Mouse (Mus musculus): ENCODE results near the gene Unc13b.

DNA sequence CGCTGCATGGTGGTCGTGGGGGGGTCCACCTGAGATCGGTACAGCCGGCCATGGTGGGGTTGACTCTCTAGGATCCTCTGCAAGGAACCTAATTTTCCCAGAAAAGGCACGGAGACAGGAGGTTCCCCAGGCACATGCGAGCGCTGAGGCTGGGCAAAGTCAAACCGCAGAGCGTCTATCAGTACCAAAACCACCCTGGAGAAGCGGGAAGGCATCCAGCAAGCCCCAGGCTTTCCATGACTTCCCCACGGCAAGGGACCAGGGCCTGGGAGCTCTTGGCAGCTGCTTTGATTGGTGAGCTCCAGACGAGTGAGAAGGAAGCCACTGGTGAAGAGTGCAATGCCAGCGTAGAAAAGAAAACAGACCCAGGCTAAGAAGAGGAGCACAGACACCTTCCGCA, 34.1 kb upstream of the Unc13b start:
- TF ChIP-seq CTCF (IDR thresholded peaks at IDR 0.05; ENCODE audit: control insufficient read depth, insufficient read depth, insufficient replicate concordance, low read depth, low read length) (no peak), POLR2A (IDR thresholded peaks at IDR 0.05; ENCODE audit: control insufficient read depth, low read depth, low read length) (no peak)

All from testis, adult 2 months (tissue).